8 mouse cellular contexts compared by ENCODE assay signal in the genomic region with DNA sequence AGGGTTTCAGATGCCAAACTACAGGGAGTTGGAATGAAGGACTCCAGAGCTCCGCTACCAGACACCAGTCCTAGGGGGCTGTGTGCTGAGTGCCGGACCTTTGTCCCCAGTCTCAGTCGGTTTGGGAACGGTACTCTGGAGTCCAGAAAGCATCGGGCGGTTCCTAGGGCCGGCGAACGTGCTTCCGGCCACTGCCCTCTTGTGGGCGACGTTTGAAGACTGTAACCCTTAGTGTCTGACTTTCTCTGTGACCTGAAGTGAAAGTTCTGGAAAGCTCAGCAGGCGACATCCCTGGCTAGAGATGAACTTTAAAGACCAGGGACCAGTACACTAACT. TPM values are rescaled to one million over a fixed set of nuclear protein-coding genes. Genes with fewer than 3 reads are reported as not detected.
DNase-seq lines count a peak whose midpoint lies in the region; ATAC-seq and TF ChIP-seq lines count a peak whose summit lies in the region.

No protein-coding gene starts in this region.

- H3ac ChIP-seq in myocyte (ENCODE audit: control insufficient read depth, insufficient read length): peak overlapping the region; percentile 3

- H3K79me2 ChIP-seq in myocyte (ENCODE audit: control insufficient read depth, insufficient read depth): peaks cover 38% of the 10 kb centered on the region

- peak; percentile 24 for ATAC-seq in hindbrain, postnatal 0 days
- peak; percentile 47 for ATAC-seq in liver, embryonic 13.5 days (ENCODE audit: low read depth)

- peak overlapping the region; percentile 96 for H3K9ac ChIP-seq in hindbrain, postnatal 0 days (replicated peaks; ENCODE audit: low read length)
- H3K9ac ChIP-seq in liver, embryonic 13.5 days: peak overlapping the region; percentile 59; the same call in 1 of the 2 replicates

- no peak for TF ChIP-seq POLR2A in myocyte (IDR thresholded peaks at IDR 0.05; ENCODE audit: insufficient read length, low read depth)

- peak overlapping the region; percentile 87 for H3K27ac ChIP-seq in hindbrain, postnatal 0 days
- peak overlapping the region; percentile 81 for H3K27ac ChIP-seq in liver, embryonic 13.5 days

- H3K9me3 ChIP-seq in hindbrain, postnatal 0 days (ENCODE audit: low read length): no peaks in the 10 kb centered on the region
- H3K9me3 ChIP-seq in liver, embryonic 13.5 days (replicated peaks): no peaks in the 10 kb centered on the region

- peak overlapping the region; percentile 93 for H3K4me2 ChIP-seq in hindbrain, postnatal 0 days (ENCODE audit: low read depth, low read length)
- H3K4me2 ChIP-seq in liver, embryonic 13.5 days: peak overlapping the region; percentile 73
- peak overlapping the region; percentile 83 for H3K4me2 ChIP-seq in myocyte (ENCODE audit: low read depth)

- 1% methylated on average over 13 of the region's 13 CpGs for WGBS in hindbrain, postnatal 0 days
- 1% methylated on average over 13 of the region's 13 CpGs for WGBS in liver, embryonic 13.5 days (ENCODE audit: insufficient replicate concordance)

- peak; percentile 71 for TF ChIP-seq CTCF in hindbrain, postnatal 0 days (IDR thresholded peaks at IDR 0.05; ENCODE audit: low read depth)

- H3K27me3 ChIP-seq in hindbrain, postnatal 0 days (ENCODE audit: insufficient read depth, low read length): no peaks in the 10 kb centered on the region
- H3K27me3 ChIP-seq in liver, embryonic 13.5 days: peaks cover 57% of the 10 kb centered on the region
- no peaks in the 10 kb centered on the region for H3K27me3 ChIP-seq in myocyte (ENCODE audit: control insufficient read depth, insufficient read depth, insufficient read length)

- peak; percentile 60 for DNase-seq in layer of hippocampus, adult 11-12 months (ENCODE audit: low spot score)
- DNase-seq in layer of hippocampus, postnatal 25 days (ENCODE audit: extremely low spot score in 1 of 2, low spot score in 1 of 2): no peak
- peak; percentile 80 for DNase-seq in brain, adult 2 months (ENCODE audit: low read depth, low spot score)
- peak; percentile 67 for DNase-seq in gastrocnemius, postnatal 10 days
- DNase-seq in hindbrain, postnatal 0 days (ENCODE audit: low spot score): peak; percentile 68
- no peak for DNase-seq in liver, embryonic 13.5 days
- no peak for DNase-seq in right cerebral cortex, adult 2 months (ENCODE audit: low spot score in 2 of 2)

- H3K4me3 ChIP-seq in hindbrain, postnatal 0 days (ENCODE audit: low read length): peak overlapping the region; percentile 63
- peak overlapping the region; percentile 55 for H3K4me3 ChIP-seq in liver, embryonic 13.5 days (replicated peaks)
- peak overlapping the region; percentile 85 for H3K4me3 ChIP-seq in myocyte

- H3K4me1 ChIP-seq in hindbrain, postnatal 0 days (ENCODE audit: insufficient read depth, low read length): peaks cover 22% of the 10 kb centered on the region
- H3K4me1 ChIP-seq in liver, embryonic 13.5 days (replicated peaks): peaks cover 24% of the 10 kb centered on the region

- H3K36me3 ChIP-seq in hindbrain, postnatal 0 days (ENCODE audit: insufficient read depth, low read length): no peaks in the 10 kb centered on the region
- H3K36me3 ChIP-seq in liver, embryonic 13.5 days: no peaks in the 10 kb centered on the region
- no peaks in the 10 kb centered on the region for H3K36me3 ChIP-seq in myocyte (ENCODE audit: control insufficient read depth, insufficient read depth)

TF ChIP-seq in myocyte, 11 proteins besides CTCF, POLR2A, EP300 and RAD21:
- TF ChIP-seq MAX (IDR thresholded peaks at IDR 0.05; ENCODE audit: low read depth): no peak
- no peak for TF ChIP-seq TCF3 (IDR thresholded peaks at IDR 0.05; ENCODE audit: insufficient read length, low read depth)
- TF ChIP-seq POLR2AphosphoS2 (IDR thresholded peaks at IDR 0.05; ENCODE audit: insufficient read length, low read depth): no peak
- TF ChIP-seq MYOD1 (IDR thresholded peaks at IDR 0.05; ENCODE audit: control insufficient read depth in 1 of 3, insufficient read length in 2 of 3, low read depth in 2 of 3): no peak
- no peak for TF ChIP-seq CEBPB (IDR thresholded peaks at IDR 0.05; ENCODE audit: insufficient read depth, poor library complexity, severe bottlenecking)
TF ChIP-seq in myocyte: peak in this region for 0.

RNA-seq across cellular contexts. Expression of a gene that starts 1.1 kb away (rescaled TPM):
- total RNA-seq in layer of hippocampus, postnatal 25 days (2021): 100 to 1,000 TPM; 259 to 316 TPM
- total RNA-seq in gastrocnemius, postnatal 10 days (2021): 100 to 1,000 TPM; 105 to 132 TPM
- total RNA-seq in hindbrain, postnatal 0 days (2014; rRNA removed): 245 TPM in 2 replicates
- polyA plus RNA-seq in hindbrain, postnatal 0 days (2015; fragmentation: Nextera tagmentation; extraction: Ambion mirVana): 73.7 and 75.5 TPM in 2 replicates
- 15.1 and 16.9 TPM in 2 replicates for polyA plus RNA-seq in liver, embryonic 13.5 days (2015; fragmentation: Nextera tagmentation; extraction: Ambion mirVana)
- 244 TPM for polyA plus RNA-seq in myocyte (2012; fragmentation: generic; extraction: Trizol)

RNA-seq across cellular contexts. Expression of a gene that starts 20.8 kb away (rescaled TPM):
- total RNA-seq in layer of hippocampus, postnatal 25 days (2021): 1 to 10 TPM; 4.1 to 7.2 TPM
- total RNA-seq in gastrocnemius, postnatal 10 days (2021): 10 to 100 TPM; 15.8 to 24.4 TPM
- total RNA-seq in hindbrain, postnatal 0 days (2014; rRNA removed): 5.3 and 9.5 TPM in 2 replicates
- polyA plus RNA-seq in hindbrain, postnatal 0 days (2015; fragmentation: Nextera tagmentation; extraction: Ambion mirVana): 4.7 and 5.3 TPM in 2 replicates
- polyA plus RNA-seq in liver, embryonic 13.5 days (2015; fragmentation: Nextera tagmentation; extraction: Ambion mirVana): 12.3 and 15.5 TPM in 2 replicates
- polyA plus RNA-seq in myocyte (2012; fragmentation: generic; extraction: Trizol): 0.26 TPM

RNA-seq across cellular contexts. Expression of a gene that starts 44.7 kb away (rescaled TPM):
- total RNA-seq in layer of hippocampus, postnatal 25 days (2021): 1 to 10 TPM; 5.8 TPM
- total RNA-seq in gastrocnemius, postnatal 10 days (2021): 1 to 10 TPM; 2.8 to 5.3 TPM
- total RNA-seq in hindbrain, postnatal 0 days (2014; rRNA removed): 2.8 and 4.1 TPM in 2 replicates
- polyA plus RNA-seq in hindbrain, postnatal 0 days (2015; fragmentation: Nextera tagmentation; extraction: Ambion mirVana): 2.2 and 3.0 TPM in 2 replicates
- 5.0 and 6.3 TPM in 2 replicates for polyA plus RNA-seq in liver, embryonic 13.5 days (2015; fragmentation: Nextera tagmentation; extraction: Ambion mirVana)
- polyA plus RNA-seq in myocyte (2012; fragmentation: generic; extraction: Trizol): 5.6 TPM

RNA-seq across cellular contexts. Expression of a gene that starts 46.3 kb away (rescaled TPM):
- total RNA-seq in layer of hippocampus, postnatal 25 days (2021): 10 to 100 TPM; 43.0 to 46.0 TPM
- 10 to 100 TPM in 1 of 2 experiments, 1 to 10 TPM in 1; 7.0 to 13.2 TPM for total RNA-seq in gastrocnemius, postnatal 10 days (2021)
- 3.5 and 4.1 TPM in 2 replicates for total RNA-seq in hindbrain, postnatal 0 days (2014; rRNA removed)
- polyA plus RNA-seq in hindbrain, postnatal 0 days (2015; fragmentation: Nextera tagmentation; extraction: Ambion mirVana): 1.1 and 1.6 TPM in 2 replicates
- polyA plus RNA-seq in liver, embryonic 13.5 days (2015; fragmentation: Nextera tagmentation; extraction: Ambion mirVana): 1.5 and 2.1 TPM in 2 replicates
- polyA plus RNA-seq in myocyte (2012; fragmentation: generic; extraction: Trizol): 68.7 TPM

Comparison
In these comparisons a context has a peak if more than half of its experiments do, and no peak if none do; other contexts are left out.
1. DNase-seq: peak in layer of hippocampus, adult 11-12 months (single experiment), brain, adult 2 months (single experiment), gastrocnemius, postnatal 10 days (single experiment) and hindbrain, postnatal 0 days (single experiment); none in layer of hippocampus, postnatal 25 days (0 of 2), liver, embryonic 13.5 days (single experiment) and right cerebral cortex, adult 2 months (0 of 2).
2. Peak in every context shown above with its lines, with median percentiles within 50 percentile points of each other: H3K4me2 ChIP-seq and H3K4me3 ChIP-seq.